Mouse (Mus musculus) myocyte (in vitro differentiated cells): ENCODE results near the gene Pigz. TPM values are rescaled to one million over a fixed set of nuclear protein-coding genes. Genes with fewer than 3 reads are reported as not detected.

Source experiments
- H3K27me3 ChIP-seq: one replicate; pipeline ENCODE4 v1.6.1; 2011; ENCODE audit not compliant: control insufficient read depth, insufficient read depth, insufficient read length
- H3K36me3 ChIP-seq: one replicate; pipeline ENCODE4 v1.6.1; 2011; ENCODE audit not compliant: control insufficient read depth, insufficient read depth
- H3K4me2 ChIP-seq: one replicate; pipeline ENCODE4 v1.6.1; 2011; ENCODE audit warnings: low read depth, control low read depth
- H3K4me3 ChIP-seq: one replicate; pipeline ENCODE4 v1.5.1; 2011; ENCODE audit warnings: mild to moderate bottlenecking, control low read depth, moderate library complexity
- H3K79me2 ChIP-seq: one replicate; pipeline ENCODE4 v1.6.1; 2011; ENCODE audit not compliant: control insufficient read depth, insufficient read depth
- H3ac ChIP-seq: one replicate; pipeline ENCODE4 v1.6.1; 2011; ENCODE audit not compliant: control insufficient read depth, insufficient read length
- CEBPB ChIP-seq: IDR thresholded peaks from 2 replicates; pipeline ENCODE4 v1.6.1; 2011; ENCODE audit warnings: mild to moderate bottlenecking, moderate library complexity; ENCODE audit not compliant: poor library complexity, insufficient read depth, severe bottlenecking
- E2F4 ChIP-seq: IDR thresholded peaks from one replicate; pipeline ENCODE4 v1.6.1; 2011; ENCODE audit warnings: mild to moderate bottlenecking, control low read depth, moderate library complexity; ENCODE audit not compliant: insufficient read depth
- MAX ChIP-seq: IDR thresholded peaks from one replicate; pipeline ENCODE4 v1.6.1; 2011; ENCODE audit warnings: low read depth, mild to moderate bottlenecking, control low read depth
- MYOD1 ChIP-seq, 3 experiments: IDR thresholded peaks; one replicate each; pipeline ENCODE4 v1.6.1; 2011; ENCODE audit warnings: control low read depth in 2 of 3, low read depth in 2 of 3, mild to moderate bottlenecking in 2 of 3, moderate library complexity in 1 of 3; ENCODE audit not compliant: insufficient read length in 2 of 3, control insufficient read depth in 1 of 3
- MYOG ChIP-seq, 3 experiments: IDR thresholded peaks; one replicate each; pipeline ENCODE4 v1.6.1; 2011; ENCODE audit warnings: control low read depth in 2 of 3, low read depth in 2 of 3, mild to moderate bottlenecking in 2 of 3; ENCODE audit not compliant: insufficient read length in 2 of 3, control insufficient read depth in 1 of 3, insufficient read depth in 1 of 3
- POLR2A ChIP-seq: IDR thresholded peaks from one replicate; pipeline ENCODE4 v1.6.1; 2011; ENCODE audit warnings: low read depth, mild to moderate bottlenecking, control low read depth, moderate library complexity; ENCODE audit not compliant: insufficient read length
- POLR2AphosphoS2 ChIP-seq: IDR thresholded peaks from one replicate; pipeline ENCODE4 v1.6.1; 2011; ENCODE audit warnings: low read depth, control low read depth; ENCODE audit not compliant: insufficient read length
- REST ChIP-seq: IDR thresholded peaks from one replicate; pipeline ENCODE4 v1.6.1; 2011; ENCODE audit warnings: mild to moderate bottlenecking, control low read depth, moderate library complexity; ENCODE audit not compliant: insufficient read depth, insufficient read length
- SRF ChIP-seq: IDR thresholded peaks from one replicate; pipeline ENCODE4 v1.6.1; 2011; ENCODE audit warnings: low read depth; ENCODE audit not compliant: control insufficient read depth, insufficient read length
- TCF12 ChIP-seq: IDR thresholded peaks from one replicate; pipeline ENCODE4 v1.6.1; 2011; ENCODE audit warnings: mild to moderate bottlenecking, control low read depth; ENCODE audit not compliant: poor library complexity, insufficient read depth, severe bottlenecking
- TCF3 ChIP-seq: IDR thresholded peaks from one replicate; pipeline ENCODE4 v1.6.1; 2011; ENCODE audit warnings: low read depth, control low read depth; ENCODE audit not compliant: insufficient read length
- USF1 ChIP-seq: IDR thresholded peaks from one replicate; pipeline ENCODE4 v1.6.1; 2011; ENCODE audit warnings: low read depth, mild to moderate bottlenecking, control low read depth, moderate library complexity
- polyA plus RNA-seq: library from polyadenylated mRNA; unstranded; fragments of >200 nt; fragmentation: generic; extraction: Trizol; gene quantifications from one replicate; pipeline ENCODE4 v1.2.1, GENCODE M21; 2012; ENCODE audit warnings: missing spikeins

Pigz gene
- polyA plus RNA-seq, 1 experiment: 0.07 TPM

DNA sequence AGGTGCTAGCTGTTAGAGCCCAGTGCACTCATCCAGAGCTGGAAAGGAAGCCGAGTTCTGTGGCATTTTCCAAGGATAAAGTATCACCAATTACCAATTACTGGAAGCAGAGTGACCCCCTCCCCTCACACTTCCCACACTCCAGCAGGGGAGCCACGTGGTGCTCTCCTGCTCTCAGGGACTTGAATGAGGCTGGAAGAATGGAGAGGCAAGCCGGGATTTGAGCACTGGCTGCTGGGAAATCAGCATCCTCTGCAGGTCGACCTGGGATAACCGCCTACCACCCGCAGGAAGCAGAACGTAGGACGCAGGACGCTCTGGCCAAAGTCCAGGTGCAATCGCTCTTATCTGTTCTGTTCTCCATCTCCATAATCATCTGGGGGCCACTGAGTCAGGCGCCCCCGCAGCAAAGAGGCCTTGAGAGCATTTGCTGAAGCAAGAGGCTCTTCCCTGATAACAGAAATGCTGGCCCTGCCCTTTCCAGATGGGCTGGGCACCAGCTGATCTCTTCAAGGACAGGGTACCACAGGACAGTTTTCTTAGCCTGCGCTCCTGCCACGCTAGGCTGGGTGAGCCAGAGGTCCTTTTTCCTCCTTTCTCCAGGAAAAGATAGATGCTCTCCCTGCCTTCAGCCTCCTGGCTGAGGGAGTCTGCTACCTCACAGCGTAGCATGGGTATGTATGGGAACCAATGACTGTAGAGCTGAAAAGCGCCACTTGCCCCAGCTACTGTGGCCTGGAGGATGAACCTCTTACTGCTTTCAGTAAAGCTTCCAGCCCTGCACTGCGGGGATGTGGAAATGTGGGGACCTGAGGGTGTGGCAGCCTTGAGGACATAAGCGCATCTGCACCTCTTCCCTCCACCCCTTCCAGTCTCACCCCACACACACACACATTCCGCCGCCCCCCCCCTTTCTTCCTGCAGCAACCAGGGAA is 27.5 kb upstream of the Pigz start:
- Histone ChIP-seq H3K4me2 (no peak overlapping the region), H3K79me2 (no peaks in the 10 kb centered on the region), H3ac (no peak overlapping the region), H3K27me3 (peaks cover 10% of the 10 kb centered on the region), H3K36me3 (no peaks in the 10 kb centered on the region), H3K4me3 (no peak overlapping the region)
- TF ChIP-seq MYOD1 (IDR thresholded peaks at IDR 0.05; ENCODE audit: control insufficient read depth in 1 of 3, insufficient read length in 2 of 3, low read depth in 2 of 3): no peak
- no peak for TF ChIP-seq CEBPB
- no peak for TF ChIP-seq USF1
- TF ChIP-seq E2F4: no peak
- no peak for TF ChIP-seq MAX
- no peak for TF ChIP-seq REST
- TF ChIP-seq SRF: no peak
- TF ChIP-seq TCF3: no peak

GRCm38 (mm10) chr16:31906896-31907295 is 26.8 kb upstream of the Pigz start:
- Histone ChIP-seq H3K27me3 (peaks cover 10% of the 10 kb centered on the region), H3K36me3 (no peaks in the 10 kb centered on the region), H3K4me3 (no peak overlapping the region), H3ac (no peak overlapping the region), H3K4me2 (no peak overlapping the region), H3K79me2 (no peaks in the 10 kb centered on the region)
- TF ChIP-seq MYOG (IDR thresholded peaks at IDR 0.05; ENCODE audit: control insufficient read depth in 1 of 3, insufficient read depth in 1 of 3, insufficient read length in 2 of 3, low read depth in 2 of 3) (no peak), USF1 (no peak), POLR2AphosphoS2 (no peak), MAX (no peak), TCF12 (no peak), E2F4 (no peak)

- peaks cover 10% of the 10 kb centered on the region for H3K27me3 ChIP-seq
- no peak overlapping the region for H3K4me3 ChIP-seq
- no peaks in the 10 kb centered on the region for H3K79me2 ChIP-seq
- no peaks in the 10 kb centered on the region for H3K36me3 ChIP-seq
- no peak overlapping the region for H3ac ChIP-seq
- TF ChIP-seq POLR2A (no peak), CEBPB (no peak), E2F4 (no peak)
- peak overlapping the region; percentile 12 for H3K4me2 ChIP-seq
Observed at GRCm38 (mm10) chr16:31908959-31909358, 24.7 kb upstream of the Pigz start.

DNA sequence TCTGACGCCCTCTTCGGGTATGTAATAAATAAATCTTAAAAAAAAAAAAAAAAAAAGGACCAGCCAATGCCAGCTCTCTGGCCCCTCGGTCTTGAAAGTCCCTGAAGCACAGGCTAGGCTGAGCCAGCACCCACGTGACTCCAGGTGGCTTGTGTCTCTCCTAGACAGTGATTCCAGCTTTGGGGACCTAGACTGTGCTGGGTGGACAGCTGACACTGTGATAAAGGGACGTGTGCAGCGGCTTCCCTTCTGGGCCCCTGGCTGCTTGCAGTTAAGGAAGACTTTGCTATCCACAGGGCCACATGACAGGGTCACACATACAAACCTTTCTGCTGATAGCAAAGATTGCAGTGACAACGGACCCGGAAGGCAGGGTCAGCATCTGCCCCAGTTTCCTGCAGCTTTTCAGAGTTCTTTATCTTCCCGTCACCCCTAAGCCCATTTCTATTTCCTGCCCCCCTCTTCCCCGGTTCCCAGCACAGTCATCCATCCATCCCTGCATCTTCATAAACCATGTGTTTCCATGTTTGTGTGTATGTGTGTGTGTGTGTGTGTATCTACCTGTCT is 23.3 kb upstream of the Pigz start:
- Histone ChIP-seq H3K27me3 (peaks cover 10% of the 10 kb centered on the region), H3K4me2 (no peak overlapping the region), H3K36me3 (no peaks in the 10 kb centered on the region), H3K4me3 (no peak overlapping the region), H3ac (no peak overlapping the region), H3K79me2 (no peaks in the 10 kb centered on the region)
- TF ChIP-seq POLR2A (no peak), CEBPB (no peak), MYOG (IDR thresholded peaks at IDR 0.05; ENCODE audit: control insufficient read depth in 1 of 3, insufficient read depth in 1 of 3, insufficient read length in 2 of 3, low read depth in 2 of 3) (no peak), REST (no peak), POLR2AphosphoS2 (no peak), USF1 (no peak), MAX (no peak), SRF (no peak), E2F4 (no peak), TCF3 (no peak), MYOD1 (IDR thresholded peaks at IDR 0.05; ENCODE audit: control insufficient read depth in 1 of 3, insufficient read length in 2 of 3, low read depth in 2 of 3) (no peak), TCF12 (no peak)

DNA sequence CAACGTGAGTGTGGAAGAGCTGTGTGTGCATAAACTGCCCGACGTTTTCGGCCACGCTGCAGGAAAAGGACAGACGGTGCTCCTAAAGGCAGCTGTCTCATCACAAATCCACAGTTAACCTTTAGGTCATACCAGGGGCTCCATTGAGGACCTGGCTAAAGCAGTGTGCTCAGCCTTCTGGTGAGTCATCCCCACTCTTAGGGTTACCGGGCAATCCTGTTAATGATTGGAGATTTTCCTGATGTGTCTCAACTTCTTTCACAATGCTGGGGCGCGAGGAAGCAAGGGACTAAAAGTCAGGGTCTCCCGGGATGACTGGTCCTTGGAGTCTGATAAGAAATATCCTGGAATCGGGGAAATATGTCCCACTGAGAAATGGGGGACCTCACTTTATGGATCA is 15.9 kb upstream of the Pigz start:
- H3K4me2 ChIP-seq: peak overlapping the region; percentile 74

More for the DNA sequence above, 15.9 kb upstream of the Pigz start:
- H3K36me3 ChIP-seq: no peaks in the 10 kb centered on the region
- no peaks in the 10 kb centered on the region for H3K79me2 ChIP-seq
- no peak overlapping the region for H3ac ChIP-seq
- no peak for TF ChIP-seq MYOD1 (IDR thresholded peaks at IDR 0.05; ENCODE audit: control insufficient read depth in 1 of 3, insufficient read length in 2 of 3, low read depth in 2 of 3)
- no peak for TF ChIP-seq MYOG (IDR thresholded peaks at IDR 0.05; ENCODE audit: control insufficient read depth in 1 of 3, insufficient read depth in 1 of 3, insufficient read length in 2 of 3, low read depth in 2 of 3)
- TF ChIP-seq TCF12: no peak
- no peak for TF ChIP-seq USF1
- no peak for TF ChIP-seq TCF3
- TF ChIP-seq POLR2A: no peak
- TF ChIP-seq REST: no peak
- TF ChIP-seq SRF: no peak
- H3K4me3 ChIP-seq: no peak overlapping the region
- H3K27me3 ChIP-seq: peaks cover 4% of the 10 kb centered on the region
